In genomic region chr13:14063942-14064271, GRCm38 (mm10) we compare ENCODE assay signal across 8 mouse cellular contexts. TPM values are rescaled to one million over a fixed set of nuclear protein-coding genes. Genes with fewer than 3 reads are reported as not detected.
A peak's percentile ranks its signal among the peaks of the same experiment; 100 is the strongest.
DNase-seq lines count a peak whose midpoint lies in the region; ATAC-seq and TF ChIP-seq lines count a peak whose summit lies in the region.

No protein-coding gene starts in this region.

- peak; percentile 58 for ATAC-seq in kidney, embryonic 15.5 days (replicated peaks; ENCODE audit: low FRiP score)
- peak; percentile 44; the same call in 1 of the 2 replicates for ATAC-seq in hindbrain, embryonic 13.5 days (ENCODE audit: low FRiP score)
- ATAC-seq in midbrain, embryonic 13.5 days, result peak; percentile 53

- no peak for TF ChIP-seq CTCF in bone marrow macrophage, adult 2 months (IDR thresholded peaks at IDR 0.05; ENCODE audit: low read depth, low read length)

- peak overlapping the region; percentile 62 for H3K4me2 ChIP-seq in kidney, embryonic 15.5 days
- peak overlapping the region; percentile 77 for H3K4me2 ChIP-seq in hindbrain, embryonic 13.5 days
- H3K4me2 ChIP-seq in midbrain, embryonic 13.5 days (replicated peaks), result peak overlapping the region; percentile 80

- no peak for DNase-seq in kidney, adult 8-10 months
- no peak for DNase-seq in right cerebral cortex, adult 2 months (ENCODE audit: low spot score in 2 of 2)
- DNase-seq in embryo, embryonic 10.5 days (ENCODE audit: low spot score), result no peak
- DNase-seq in thymus, postnatal 36 days, result no peak

- peak overlapping the region; percentile 98 for H3K9ac ChIP-seq in kidney, embryonic 15.5 days
- peak overlapping the region; percentile 99 for H3K9ac ChIP-seq in hindbrain, embryonic 13.5 days
- H3K9ac ChIP-seq in midbrain, embryonic 13.5 days (replicated peaks), result peak overlapping the region; percentile 98

- no peak for TF ChIP-seq POLR2A in bone marrow macrophage, adult 2 months (IDR thresholded peaks at IDR 0.05; ENCODE audit: borderline replicate concordance, low read depth, low read length)

- peak overlapping the region; percentile 97 for H3K4me3 ChIP-seq in kidney, embryonic 15.5 days (replicated peaks)
- peak overlapping the region; percentile 85 for H3K4me3 ChIP-seq in bone marrow macrophage, adult 2 months (ENCODE audit: insufficient read depth, low read length)
- H3K4me3 ChIP-seq in hindbrain, embryonic 13.5 days, result peak overlapping the region; percentile 99
- peak overlapping the region; percentile 99 for H3K4me3 ChIP-seq in midbrain, embryonic 13.5 days (replicated peaks)

- H3K27ac ChIP-seq in kidney, embryonic 15.5 days, result peak overlapping the region; percentile 99
- peak overlapping the region; percentile 76 for H3K27ac ChIP-seq in bone marrow macrophage, adult 2 months (ENCODE audit: insufficient read depth, low read depth, low read length)
- H3K27ac ChIP-seq in hindbrain, embryonic 13.5 days, result peak overlapping the region; percentile 98
- H3K27ac ChIP-seq in midbrain, embryonic 13.5 days, result peak overlapping the region; percentile 98

- H3K4me1 ChIP-seq in kidney, embryonic 15.5 days, result peaks cover 14% of the 10 kb centered on the region
- peaks cover 17% of the 10 kb centered on the region for H3K4me1 ChIP-seq in bone marrow macrophage, adult 2 months (ENCODE audit: control insufficient read depth, insufficient read depth, low read length)
- H3K4me1 ChIP-seq in hindbrain, embryonic 13.5 days (replicated peaks), result peaks cover 49% of the 10 kb centered on the region
- peaks cover 57% of the 10 kb centered on the region for H3K4me1 ChIP-seq in midbrain, embryonic 13.5 days (replicated peaks)

- H3K36me3 ChIP-seq in kidney, embryonic 15.5 days, result peaks cover 18% of the 10 kb centered on the region
- 0 out of 2 replicates have a peak, but pooled peaks cover 1% of the 10 kb centered on the region for H3K36me3 ChIP-seq in hindbrain, embryonic 13.5 days
- H3K36me3 ChIP-seq in midbrain, embryonic 13.5 days, result no peaks in the 10 kb centered on the region

- H3K27me3 ChIP-seq in kidney, embryonic 15.5 days, result no peaks in the 10 kb centered on the region
- no peaks in the 10 kb centered on the region for H3K27me3 ChIP-seq in hindbrain, embryonic 13.5 days
- H3K27me3 ChIP-seq in midbrain, embryonic 13.5 days, result no peaks in the 10 kb centered on the region

- under 1% methylated on average over 17 of the region's 31 CpGs for WGBS in kidney, embryonic 15.5 days
- under 1% methylated on average over 22 of the region's 31 CpGs for WGBS in hindbrain, embryonic 13.5 days
- WGBS in midbrain, embryonic 13.5 days, result 0% methylated on average over 21 of the region's 31 CpGs

- no peaks in the 10 kb centered on the region for H3K9me3 ChIP-seq in kidney, embryonic 15.5 days (replicated peaks)
- H3K9me3 ChIP-seq in hindbrain, embryonic 13.5 days, result no peaks in the 10 kb centered on the region
- H3K9me3 ChIP-seq in midbrain, embryonic 13.5 days, result no peaks in the 10 kb centered on the region

RNA-seq across cellular contexts. Expression of gene Ggps1, which starts 0.6 kb away (rescaled TPM):
- polyA plus RNA-seq in kidney, embryonic 15.5 days (2015; fragmentation: Nextera tagmentation; extraction: Ambion mirVana), result 55.3 and 57.7 TPM in 2 replicates
- polyA plus RNA-seq in bone marrow macrophage, adult 2 months (2012; ENCODE audit: insufficient read depth, insufficient read length, missing spikeins), result 26.6 and 29.9 TPM in 2 replicates
- 79.2 and 83.9 TPM in 2 replicates for polyA plus RNA-seq in hindbrain, embryonic 13.5 days (2015; fragmentation: Nextera tagmentation; extraction: Ambion mirVana)
- polyA plus RNA-seq in midbrain, embryonic 13.5 days (2015; fragmentation: Nextera tagmentation; extraction: Ambion mirVana), result 72.8 and 85.2 TPM in 2 replicates

RNA-seq across cellular contexts. Expression of gene Arid4b, which starts 0.9 kb away (rescaled TPM):
- polyA plus RNA-seq in kidney, embryonic 15.5 days (2015; fragmentation: Nextera tagmentation; extraction: Ambion mirVana), result 66.4 and 67.5 TPM in 2 replicates
- polyA plus RNA-seq in bone marrow macrophage, adult 2 months (2012; ENCODE audit: insufficient read depth, insufficient read length, missing spikeins), result 28.0 and 32.5 TPM in 2 replicates
- polyA plus RNA-seq in hindbrain, embryonic 13.5 days (2015; fragmentation: Nextera tagmentation; extraction: Ambion mirVana), result 97.0 and 99.6 TPM in 2 replicates
- polyA plus RNA-seq in midbrain, embryonic 13.5 days (2015; fragmentation: Nextera tagmentation; extraction: Ambion mirVana), result 103 and 110 TPM in 2 replicates

RNA-seq across cellular contexts. Expression of gene Tbce, which starts 24.5 kb away (rescaled TPM):
- 59.1 and 64.3 TPM in 2 replicates for polyA plus RNA-seq in kidney, embryonic 15.5 days (2015; fragmentation: Nextera tagmentation; extraction: Ambion mirVana)
- polyA plus RNA-seq in bone marrow macrophage, adult 2 months (2012; ENCODE audit: insufficient read depth, insufficient read length, missing spikeins), result 65.1 and 107 TPM in 2 replicates
- 106 and 125 TPM in 2 replicates for polyA plus RNA-seq in hindbrain, embryonic 13.5 days (2015; fragmentation: Nextera tagmentation; extraction: Ambion mirVana)
- polyA plus RNA-seq in midbrain, embryonic 13.5 days (2015; fragmentation: Nextera tagmentation; extraction: Ambion mirVana), result 104 and 116 TPM in 2 replicates
